Mouse (Mus musculus) layer of hippocampus, postnatal 36 days (tissue): ENCODE measurements around the gene Coq8b. TPM values are rescaled to one million over a fixed set of nuclear protein-coding genes. Genes with fewer than 3 reads are reported as not detected.

ENCODE experiments used
- DNase-seq, 2 experiments: peaks; one replicate each; pipeline ENCODE4 v3.0.0; 2022
- total RNA-seq, 2 experiments: library from RNA; stranded (reverse); gene quantifications; 2 replicates each; pipeline ENCODE4 v1.2.3; 2021

The Coq8b gene
- total RNA-seq, 2 experiments from 2014 or later: 33.9 to 36.2 TPM

DNA sequence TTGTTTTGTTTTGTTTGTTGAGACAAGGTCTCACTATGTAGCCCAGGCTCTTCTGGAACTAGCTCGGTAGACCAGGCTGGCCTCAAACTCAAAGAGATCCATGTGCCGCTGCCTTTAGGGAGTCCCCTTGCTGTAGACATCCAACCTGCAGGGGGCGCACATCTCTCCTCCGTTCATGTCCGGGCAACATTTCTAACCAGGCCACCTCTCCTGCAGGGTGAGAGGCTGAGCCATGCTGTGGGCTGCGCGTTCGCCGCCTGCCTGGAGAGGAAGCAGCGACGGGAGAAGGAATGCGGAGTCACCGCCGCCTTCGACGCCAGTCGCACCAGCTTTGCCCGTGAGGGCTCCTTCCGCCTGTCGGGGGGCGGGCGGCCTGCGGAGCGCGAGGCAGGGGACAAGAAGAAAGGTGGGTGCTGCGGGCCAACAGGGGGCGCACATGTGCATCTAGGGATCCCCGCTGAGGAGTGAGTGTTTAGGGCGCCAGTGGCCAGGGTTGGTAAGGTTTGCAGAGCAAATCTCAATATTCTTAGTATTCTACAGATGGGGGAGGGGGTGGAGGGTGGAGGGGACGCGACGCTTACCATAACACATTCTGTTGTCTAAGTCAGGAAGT lies 41.0 kb downstream of the Coq8b start:
- DNase-seq: no peak

DNA sequence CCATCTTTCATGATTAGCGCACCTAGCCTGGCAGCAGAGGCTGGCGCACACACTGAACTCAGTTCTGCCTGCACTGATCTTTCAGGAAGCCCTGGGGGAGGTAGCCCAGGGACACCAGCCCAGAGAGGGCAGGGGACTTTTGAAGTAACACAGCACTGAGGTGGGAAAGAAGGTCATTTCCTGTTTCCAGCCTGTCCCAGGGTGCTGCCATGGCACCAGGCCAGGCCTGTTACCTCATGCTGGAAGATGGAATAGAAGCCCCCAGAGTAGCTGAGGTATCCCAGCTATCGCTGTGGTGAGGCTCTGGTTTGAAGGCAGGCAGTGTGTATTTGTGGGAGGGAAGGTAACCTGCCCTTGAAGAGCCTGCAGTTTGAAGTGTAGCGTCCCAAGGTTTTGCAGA lies 42.1 kb downstream of the Coq8b start:
- DNase-seq: no peak

DNA sequence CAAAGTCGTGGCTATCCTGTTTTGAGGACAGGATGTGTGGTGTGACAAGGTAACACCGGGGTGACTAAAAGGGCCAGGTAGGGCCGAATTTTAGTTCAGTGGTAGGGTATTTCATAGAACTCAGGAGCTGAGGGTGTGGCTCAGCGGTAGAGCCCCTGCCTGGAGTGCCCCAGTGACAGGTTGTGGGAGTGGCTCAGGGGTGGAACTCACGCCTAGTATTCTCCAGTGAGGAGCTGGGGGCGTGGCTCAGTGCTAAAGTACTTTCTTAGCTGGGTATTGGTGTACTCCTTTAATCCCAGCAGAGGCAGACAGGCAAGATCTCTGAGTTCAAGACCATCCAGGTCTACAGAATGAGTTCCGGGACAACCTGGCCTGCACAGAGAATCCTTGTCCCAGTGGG lies 43.2 kb downstream of the Coq8b start:
- no peak for DNase-seq

- DNase-seq: no peak
These were observed 44.4 kb downstream of the Coq8b start for GRCm38 (mm10) chr7:27277191-27277590.

DNA sequence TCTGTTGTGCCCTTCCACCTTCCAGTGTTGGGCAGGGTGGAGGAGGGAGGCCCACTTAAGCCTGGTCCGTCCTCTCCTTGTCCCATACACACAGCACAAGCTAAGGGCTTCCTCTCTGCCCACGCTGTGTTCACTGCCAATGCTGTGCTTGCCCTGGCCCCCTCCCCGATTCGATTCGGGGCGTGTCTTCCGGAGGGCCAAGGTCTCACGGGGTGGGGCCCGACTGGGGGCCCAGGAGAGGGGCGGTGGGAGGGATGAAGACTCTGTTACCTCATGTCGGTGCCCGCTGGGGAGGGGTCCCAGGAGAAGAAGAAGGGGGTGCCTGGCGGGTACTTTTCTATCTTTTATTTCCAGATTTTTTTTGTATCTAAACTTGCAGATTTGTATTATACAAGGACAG lies 48.9 kb downstream of the Coq8b start:
- DNase-seq: no peak

DNA sequence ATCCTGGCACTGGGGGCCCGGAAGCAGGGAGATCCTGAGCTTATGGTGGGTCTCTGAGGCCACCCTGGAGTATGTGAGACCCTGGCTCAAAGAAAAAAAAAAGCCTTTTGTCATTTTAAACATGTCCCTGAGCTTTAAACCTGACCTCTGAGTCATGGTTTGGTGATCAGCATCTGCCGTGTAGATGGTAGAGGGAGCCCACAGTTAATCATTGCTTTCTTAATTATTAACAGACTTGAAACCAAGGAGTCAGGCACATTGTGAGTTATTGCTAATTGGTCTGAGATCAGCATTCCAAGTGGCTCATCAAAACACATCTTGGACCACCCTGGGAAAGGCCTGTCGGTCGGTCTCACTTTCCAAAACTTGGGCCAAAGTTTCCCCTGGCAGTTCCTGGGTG lies 49.4 kb downstream of the Coq8b start:
- no peak for DNase-seq

GRCm38 (mm10) chr7:27284865-27285697 lies 52.3 kb downstream of the Coq8b start:
- DNase-seq: no peak

- DNase-seq: peak in 1 of 2 experiments; percentile 48
These were observed 52.9 kb downstream of the Coq8b start for GRCm38 (mm10) chr7:27285698-27286066.

DNA sequence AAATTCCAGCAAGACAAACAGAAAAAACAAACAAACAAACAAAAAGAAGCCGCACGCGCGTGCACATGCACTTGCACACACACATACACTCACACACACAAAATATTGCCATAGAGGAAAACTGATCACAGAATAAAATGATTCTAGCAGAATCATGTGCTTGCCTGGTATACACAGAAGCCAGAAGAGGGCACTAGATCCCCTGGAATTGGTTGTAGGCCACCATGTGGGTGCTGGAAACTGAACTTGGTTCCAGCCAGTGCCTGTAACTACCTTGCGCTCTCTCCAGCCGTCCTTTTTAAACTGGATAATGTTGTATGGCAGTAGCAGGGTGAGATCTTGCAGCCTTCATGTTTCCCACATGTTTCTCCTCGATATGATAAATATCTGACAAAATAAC lies 55.9 kb downstream of the Coq8b start:
- DNase-seq: no peak

GRCm38 (mm10) chr7:27290555-27290954 lies 57.7 kb downstream of the Coq8b start:
- DNase-seq: no peak

GRCm38 (mm10) chr7:27291795-27292466 lies 59.1 kb downstream of the Coq8b start:
- no peak for DNase-seq

DNA sequence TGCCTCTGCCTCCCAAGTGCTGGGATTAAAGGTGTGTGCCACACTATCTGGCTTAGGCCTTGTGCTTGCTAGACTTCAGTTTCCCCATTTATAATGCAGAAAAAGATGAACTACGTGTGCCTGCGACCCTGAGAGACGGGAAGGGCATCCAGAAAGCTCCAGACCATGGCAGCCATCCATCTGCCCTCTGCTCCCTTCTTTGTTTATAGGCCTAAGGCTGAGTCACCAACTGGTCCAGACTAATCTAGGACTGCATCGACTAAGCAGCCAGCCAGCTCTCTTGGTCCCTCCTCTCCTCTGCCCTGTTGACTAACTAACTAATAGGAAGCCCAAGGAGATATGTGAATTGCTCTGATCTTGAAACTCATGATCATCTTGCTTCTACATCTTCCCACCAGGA lies 63.1 kb downstream of the Coq8b start:
- DNase-seq: no peak

- no peak for DNase-seq
These were observed 63.7 kb downstream of the Coq8b start for GRCm38 (mm10) chr7:27296518-27296917.

DNA sequence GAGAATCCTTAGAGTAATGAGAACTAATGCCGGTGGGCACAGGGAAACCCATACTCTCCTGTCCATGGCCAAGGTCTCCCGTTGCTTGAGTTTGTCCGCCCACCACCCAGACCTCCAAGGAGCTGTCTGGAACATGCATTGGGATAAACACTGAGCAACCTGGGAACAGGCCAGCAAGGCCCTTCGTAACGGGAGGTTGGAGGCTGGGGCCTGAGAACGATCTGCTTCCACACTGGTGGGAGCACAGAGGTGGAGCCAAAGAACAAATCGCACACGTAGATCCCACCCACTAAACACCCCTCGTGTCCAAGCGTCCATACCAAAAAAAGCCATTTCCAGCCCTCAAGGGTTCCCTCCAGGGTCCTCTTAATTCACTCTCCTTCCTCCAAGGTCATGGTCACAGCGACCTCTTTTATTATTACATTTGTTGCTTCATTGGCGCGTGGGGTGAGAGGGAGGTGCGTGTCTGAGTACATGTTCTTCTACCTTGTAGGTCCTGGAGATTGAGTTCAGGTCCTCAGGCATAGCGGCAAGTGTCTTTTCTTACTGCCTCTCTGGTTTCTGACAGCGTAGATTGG lies 65.3 kb downstream of the Coq8b start:
- DNase-seq: no peak

DNA sequence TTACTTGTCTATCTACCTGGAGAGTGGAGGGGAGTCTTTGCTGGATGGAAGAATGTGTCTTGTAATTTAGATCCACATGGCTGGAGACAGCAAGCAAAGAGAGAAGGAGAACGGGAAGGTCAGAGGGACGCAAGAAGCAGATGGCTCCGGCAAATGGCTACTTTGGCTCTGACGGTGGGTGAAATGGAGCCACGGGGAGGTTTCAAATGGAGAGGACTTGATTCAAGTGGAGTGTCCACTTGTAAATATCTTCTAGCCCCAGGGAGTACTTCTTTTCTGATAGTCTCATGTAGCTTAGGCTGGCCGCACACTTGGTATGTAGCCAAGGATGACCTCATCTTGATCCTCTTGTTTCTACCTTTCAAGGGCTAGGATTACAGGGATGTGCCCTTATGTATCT lies 66.0 kb downstream of the Coq8b start:
- DNase-seq: no peak

GRCm38 (mm10) chr7:27300351-27300750 lies 67.5 kb downstream of the Coq8b start:
- no peak for DNase-seq

GRCm38 (mm10) chr7:27300801-27301200 lies 68.0 kb downstream of the Coq8b start:
- DNase-seq: no peak

DNA sequence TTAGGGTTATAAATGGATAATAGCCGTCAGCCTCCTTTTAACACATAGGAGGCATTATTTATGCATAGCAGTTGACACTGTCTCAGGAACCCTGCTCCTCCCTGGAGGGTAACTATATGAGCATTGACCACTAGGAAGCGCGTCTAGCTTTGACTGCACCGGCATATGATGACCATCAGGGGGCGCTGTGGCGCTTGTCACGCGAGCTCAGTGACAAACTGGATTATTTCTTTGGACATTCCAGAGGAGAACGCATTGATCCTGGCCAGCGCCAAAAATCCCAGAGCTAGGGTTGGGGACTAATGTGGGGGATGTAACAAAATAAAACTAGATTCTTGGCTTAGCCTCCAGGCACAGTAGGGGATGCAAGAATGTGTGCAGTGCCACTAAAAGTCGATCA lies 69.3 kb downstream of the Coq8b start:
- DNase-seq: peak; percentile 56 to 59

DNA sequence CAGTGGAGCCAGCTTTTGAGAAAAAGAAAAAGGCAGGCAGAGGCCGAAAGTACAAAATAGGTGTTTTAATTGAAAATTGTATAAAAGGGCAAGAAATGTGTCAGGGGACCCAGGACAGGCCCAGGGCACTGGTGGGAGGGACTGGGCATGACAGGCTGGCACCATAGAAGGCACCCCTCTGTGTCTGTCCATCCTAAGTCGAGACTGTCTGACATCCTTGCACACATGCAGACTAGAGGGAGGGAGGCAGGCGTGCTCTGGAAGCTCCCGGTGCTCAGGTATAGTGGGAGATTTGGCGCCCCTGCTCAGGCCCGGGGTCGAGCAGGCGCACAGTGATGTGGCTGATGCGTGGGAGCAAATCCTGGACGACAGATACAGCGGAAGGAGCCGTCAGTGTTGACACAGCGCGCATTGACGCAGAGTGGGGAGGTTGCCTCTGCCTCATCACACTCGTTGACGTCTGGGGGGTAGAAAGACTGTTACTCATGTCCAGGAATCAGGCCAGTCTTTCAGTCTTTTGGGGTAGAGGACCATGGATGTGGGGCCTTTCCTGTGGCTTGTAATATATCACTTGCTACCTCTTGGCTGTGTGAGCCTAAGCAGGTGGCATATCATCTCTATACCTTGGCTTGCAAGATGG lies 72.4 kb downstream of the Coq8b start:
- no peak for DNase-seq

- DNase-seq: no peak
These were observed 73.6 kb downstream of the Coq8b start for GRCm38 (mm10) chr7:27306161-27307160.

DNA sequence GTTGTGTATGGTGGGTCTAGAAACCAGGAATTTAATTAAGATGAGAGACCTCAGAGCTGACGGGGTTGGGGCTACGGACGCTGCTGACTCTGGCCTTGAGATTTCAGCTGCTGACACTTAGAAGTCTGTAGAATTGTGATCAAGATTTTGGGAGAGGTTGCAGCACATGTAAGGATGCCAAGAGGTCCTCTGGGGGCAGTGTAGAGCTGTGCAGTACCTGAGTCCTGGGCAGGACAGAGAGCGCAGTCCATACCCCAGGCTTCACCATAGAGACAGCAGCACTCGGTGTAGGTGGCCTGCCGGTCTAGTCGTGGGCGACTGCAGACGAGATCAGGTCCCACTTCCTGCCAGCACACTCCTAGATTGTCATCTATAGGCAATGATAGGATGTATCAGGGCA lies 74.7 kb downstream of the Coq8b start:
- DNase-seq: no peak
